10 mouse cellular contexts compared by ENCODE assay signal in genomic region chr7:67446606-67447005, GRCm38 (mm10).
A peak's percentile ranks its signal among the peaks of the same experiment; 100 is the strongest.
DNase-seq lines count a peak whose midpoint lies in the region; ATAC-seq and TF ChIP-seq lines count a peak whose summit lies in the region.
"Had no signal": no experiment of that assay in that cellular context is flagged by ENCODE, and none has a peak within 500 bp of the region (broad histone marks: within the 10 kb centered on the region; RNA-seq: fewer than 3 reads in every experiment).

No protein-coding gene starts in this region.

- no peak overlapping the region for H3K4me3 ChIP-seq in layer of hippocampus, adult 2 months
- H3K4me3 ChIP-seq in cortical plate, adult 2 months (ENCODE audit: insufficient read depth, low read length) = no peak overlapping the region
- no peak overlapping the region for H3K4me3 ChIP-seq in embryonic facial prominence, embryonic 12.5 days
- H3K4me3 ChIP-seq: erythroblast, embryonic 14.5 days had no signal

- no peak for TF ChIP-seq POLR2A in cortical plate, adult 2 months (IDR thresholded peaks at IDR 0.05; ENCODE audit: extremely low read depth, insufficient read depth, low read length)

- TF ChIP-seq CTCF in layer of hippocampus, adult 2 months (conservative IDR thresholded peaks at IDR 0.05) = no peak
- no peak for TF ChIP-seq CTCF in cortical plate, adult 2 months (IDR thresholded peaks at IDR 0.05; ENCODE audit: extremely low read depth, insufficient read depth, low read length)

- no peak overlapping the region for H3K4me2 ChIP-seq in embryonic facial prominence, embryonic 12.5 days (replicated peaks)

- WGBS in embryonic facial prominence, embryonic 12.5 days = 76% methylated on average over 9 of the region's 9 CpGs

- no peaks in the 10 kb centered on the region for H3K36me3 ChIP-seq in embryonic facial prominence, embryonic 12.5 days

- peaks cover 3% of the 10 kb centered on the region for H3K4me1 ChIP-seq in cortical plate, adult 2 months (ENCODE audit: control insufficient read depth, insufficient read depth, low read length)
- peaks cover 44% of the 10 kb centered on the region for H3K4me1 ChIP-seq in embryonic facial prominence, embryonic 12.5 days

- peak overlapping the region; percentile 61; the same call in 1 of the 2 replicates for H3K27ac ChIP-seq in layer of hippocampus, adult 2 months
- peak overlapping the region; percentile 64; the same call in 1 of the 2 replicates for H3K27ac ChIP-seq in cortical plate, adult 2 months (ENCODE audit: insufficient read depth, low read length)
- 0 out of 2 replicates have a peak overlapping the region, but pooled peaks have one; percentile 9 for H3K27ac ChIP-seq in embryonic facial prominence, embryonic 12.5 days

- H3K9ac ChIP-seq in embryonic facial prominence, embryonic 12.5 days = no peak overlapping the region

- DNase-seq in layer of hippocampus, adult 2 months (ENCODE audit: low spot score in 2 of 2) = no peak
- no peak for DNase-seq in layer of hippocampus, adult 9-10 months (ENCODE audit: low spot score)
- DNase-seq in heart, postnatal 4 days = peak; percentile 84
- no peak for DNase-seq in spleen, adult 12 weeks (ENCODE audit: low spot score)
- DNase-seq: lung, postnatal 10 days had no signal

- H3K9me3 ChIP-seq in embryonic facial prominence, embryonic 12.5 days = no peaks in the 10 kb centered on the region

- H3K27me3 ChIP-seq in embryonic facial prominence, embryonic 12.5 days = no peaks in the 10 kb centered on the region

- ATAC-seq in embryonic facial prominence, embryonic 12.5 days (ENCODE audit: insufficient number of reproducible peaks, insufficient read depth, low FRiP score, low TSS enrichment) = no peak
- ATAC-seq in inflammation-experienced regulatory T-cells, adult 6 months = no peak
- ATAC-seq: intestine, embryonic 16.5 days had no signal

Comparison
In these comparisons a context has a peak if more than half of its experiments do, and no peak if none do; other contexts are left out.
1. H3K27ac ChIP-seq: peak in every context shown above with its lines; median percentile 64 in cortical plate, adult 2 months; 61 in layer of hippocampus, adult 2 months; 9 in embryonic facial prominence, embryonic 12.5 days.